Mouse (Mus musculus): Measurements from ENCODE around the gene Slc9a3r1. TPM values are rescaled to one million over a fixed set of nuclear protein-coding genes. Genes with fewer than 3 reads are reported as not detected.

Slc9a3r1 gene
- polyA plus RNA-seq, 1 experiment = 60.1 TPM

GRCm38 (mm10) chr11:115184973-115185372 lies 21.8 kb downstream of the Slc9a3r1 start:
- DNase-seq = no peak
- WGBS = 34% methylated on average over 4 of the region's 4 CpGs
- TF ChIP-seq POLR2A (IDR thresholded peaks at IDR 0.05; ENCODE audit: borderline replicate concordance, extremely low read depth, low read depth, low read length) (no peak), CTCF (IDR thresholded peaks at IDR 0.05; ENCODE audit: insufficient read depth, low read length) (no peak)
- Histone ChIP-seq H3K4me3 (replicated peaks; ENCODE audit: extremely low read depth, low read depth, low read length) (no peak overlapping the region), H3K4me1 (ENCODE audit: control insufficient read depth, insufficient read depth, low read length) (peaks cover 10% of the 10 kb centered on the region)

- WGBS = under 1% methylated on average over 39 of the region's 39 CpGs
- no peak for TF ChIP-seq CTCF (IDR thresholded peaks at IDR 0.05; ENCODE audit: insufficient read depth, low read length)
- peak; percentile 77 for TF ChIP-seq POLR2A (IDR thresholded peaks at IDR 0.05; ENCODE audit: borderline replicate concordance, extremely low read depth, low read depth, low read length)
- peaks cover 15% of the 10 kb centered on the region for H3K4me1 ChIP-seq (ENCODE audit: control insufficient read depth, insufficient read depth, low read length)
- H3K4me3 ChIP-seq (replicated peaks; ENCODE audit: extremely low read depth, low read depth, low read length) = peak within 1 kb of the TSS; percentile 99
- DNase-seq = peak; percentile 99
Observed at GRCm38 (mm10) chr11:115187224-115187639, 24.1 kb downstream of the Slc9a3r1 start, which contains the start of gene Tmem104. Tmem104 (plus strand) TSS chr11:115187487.

DNA sequence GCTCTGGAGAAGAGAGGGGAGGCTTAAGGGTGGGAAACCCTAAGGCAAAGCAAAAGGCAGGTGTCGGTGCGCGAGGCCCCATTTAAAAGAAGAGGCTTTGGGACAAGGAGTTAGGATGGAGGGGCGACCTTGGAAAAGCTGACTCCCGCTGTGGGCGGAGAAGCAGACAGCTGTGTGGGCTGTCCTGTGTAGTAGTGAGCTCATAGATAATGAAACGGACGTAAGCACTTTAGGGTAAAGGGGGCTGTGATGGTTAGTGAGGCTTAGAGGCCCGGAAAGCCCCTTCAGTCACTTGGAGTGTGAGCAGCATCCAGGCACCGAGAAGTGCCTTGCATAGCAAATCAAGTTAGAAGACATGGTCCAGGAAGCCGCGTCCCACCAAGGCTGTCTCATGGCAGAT lies 24.6 kb downstream of the Slc9a3r1 start, which contains the start of gene Nat9:
Nat9 (minus strand) TSS at position 167 of the 400 bp plus-strand sequence.
- DNase-seq = no peak
- 8% methylated on average over 12 of the region's 12 CpGs for WGBS
- Histone ChIP-seq H3K4me1 (ENCODE audit: control insufficient read depth, insufficient read depth, low read length) (peaks cover 18% of the 10 kb centered on the region), H3K4me3 (replicated peaks; ENCODE audit: extremely low read depth, low read depth, low read length) (peak within 1 kb of the TSS; percentile 99)
- TF ChIP-seq POLR2A (IDR thresholded peaks at IDR 0.05; ENCODE audit: borderline replicate concordance, extremely low read depth, low read depth, low read length) (no peak), CTCF (IDR thresholded peaks at IDR 0.05; ENCODE audit: insufficient read depth, low read length) (no peak)

- 81% methylated on average over 13 of the region's 13 CpGs for WGBS
- TF ChIP-seq CTCF (IDR thresholded peaks at IDR 0.05; ENCODE audit: insufficient read depth, low read length) (no peak), POLR2A (IDR thresholded peaks at IDR 0.05; ENCODE audit: borderline replicate concordance, extremely low read depth, low read depth, low read length) (no peak)
- Histone ChIP-seq H3K4me1 (ENCODE audit: control insufficient read depth, insufficient read depth, low read length) (peaks cover 19% of the 10 kb centered on the region), H3K4me3 (replicated peaks; ENCODE audit: extremely low read depth, low read depth, low read length) (no peak overlapping the region)
- DNase-seq = no peak
Observed at GRCm38 (mm10) chr11:115188539-115189231, 25.5 kb downstream of the Slc9a3r1 start.

- no peak for DNase-seq
- 86% methylated on average over 6 of the region's 6 CpGs for WGBS
- Histone ChIP-seq H3K4me3 (replicated peaks; ENCODE audit: extremely low read depth, low read depth, low read length) (no peak overlapping the region), H3K4me1 (ENCODE audit: control insufficient read depth, insufficient read depth, low read length) (peaks cover 19% of the 10 kb centered on the region)
- TF ChIP-seq POLR2A (IDR thresholded peaks at IDR 0.05; ENCODE audit: borderline replicate concordance, extremely low read depth, low read depth, low read length) = no peak
- TF ChIP-seq CTCF (IDR thresholded peaks at IDR 0.05; ENCODE audit: insufficient read depth, low read length) = no peak
Observed at GRCm38 (mm10) chr11:115189304-115189703, 26.2 kb downstream of the Slc9a3r1 start.

DNA sequence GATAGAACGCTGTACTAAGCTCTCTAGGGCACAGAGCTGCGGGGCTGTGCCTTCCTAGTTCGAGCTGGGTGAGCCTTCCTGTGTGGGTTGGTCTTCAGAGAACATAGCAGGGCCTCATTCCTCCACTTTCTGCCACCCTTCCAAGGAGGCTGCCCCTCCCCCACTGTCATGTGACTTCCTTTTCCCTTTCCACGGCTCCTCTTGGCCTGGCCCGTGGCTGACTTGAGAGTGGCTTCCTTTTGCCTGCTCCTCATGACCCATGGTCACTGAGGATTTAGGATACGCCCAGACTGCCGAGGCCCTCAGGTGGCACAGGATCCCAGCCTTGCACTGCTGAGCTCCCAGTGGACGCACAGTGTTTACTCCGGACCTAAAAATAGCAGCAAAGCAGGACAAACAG lies 29.0 kb downstream of the Slc9a3r1 start:
- Histone ChIP-seq H3K4me1 (ENCODE audit: control insufficient read depth, insufficient read depth, low read length) (peaks cover 15% of the 10 kb centered on the region), H3K4me3 (replicated peaks; ENCODE audit: extremely low read depth, low read depth, low read length) (peak overlapping the region; percentile 10)
- peak; percentile 58 for DNase-seq
- 12% methylated on average over 9 of the region's 9 CpGs for WGBS
- peak; percentile 43; the same call in 1 of the 2 replicates for TF ChIP-seq POLR2A (IDR thresholded peaks at IDR 0.05; ENCODE audit: borderline replicate concordance, extremely low read depth, low read depth, low read length)
- no peak for TF ChIP-seq CTCF (IDR thresholded peaks at IDR 0.05; ENCODE audit: insufficient read depth, low read length)

DNA sequence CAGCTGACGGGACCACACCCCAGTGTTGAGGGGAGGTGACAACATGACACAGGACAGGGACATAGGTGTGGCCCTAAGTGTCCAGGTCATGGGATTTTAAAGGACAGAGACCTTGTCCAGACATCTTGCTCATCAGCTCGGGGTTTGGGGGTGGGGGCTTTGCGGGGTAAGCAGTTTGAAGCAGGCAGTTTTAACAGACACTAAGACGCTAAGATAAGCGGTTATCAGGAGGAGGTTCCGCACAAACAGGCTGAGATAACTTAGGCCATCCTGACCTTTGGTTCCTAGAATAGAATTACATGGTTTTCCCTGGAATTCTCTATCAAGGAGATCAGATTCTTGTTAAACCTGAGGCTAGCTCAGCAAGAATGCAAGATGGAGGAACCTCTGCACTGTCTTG lies 31.6 kb downstream of the Slc9a3r1 start:
- WGBS = 85% methylated on average over 6 of the region's 6 CpGs
- TF ChIP-seq POLR2A (IDR thresholded peaks at IDR 0.05; ENCODE audit: borderline replicate concordance, extremely low read depth, low read depth, low read length) (no peak), CTCF (IDR thresholded peaks at IDR 0.05; ENCODE audit: insufficient read depth, low read length) (no peak)
- no peak for DNase-seq
- Histone ChIP-seq H3K4me3 (replicated peaks; ENCODE audit: extremely low read depth, low read depth, low read length) (no peak overlapping the region), H3K4me1 (ENCODE audit: control insufficient read depth, insufficient read depth, low read length) (peaks cover 9% of the 10 kb centered on the region)

GRCm38 (mm10) chr11:115195933-115196332 lies 32.8 kb downstream of the Slc9a3r1 start:
- Histone ChIP-seq H3K4me3 (replicated peaks; ENCODE audit: extremely low read depth, low read depth, low read length) (no peak overlapping the region), H3K4me1 (ENCODE audit: control insufficient read depth, insufficient read depth, low read length) (peaks cover 9% of the 10 kb centered on the region)
- DNase-seq = no peak
- no peak for TF ChIP-seq POLR2A (IDR thresholded peaks at IDR 0.05; ENCODE audit: borderline replicate concordance, extremely low read depth, low read depth, low read length)
- no peak for TF ChIP-seq CTCF (IDR thresholded peaks at IDR 0.05; ENCODE audit: insufficient read depth, low read length)
- 65% methylated on average over 5 of the region's 5 CpGs for WGBS

DNA sequence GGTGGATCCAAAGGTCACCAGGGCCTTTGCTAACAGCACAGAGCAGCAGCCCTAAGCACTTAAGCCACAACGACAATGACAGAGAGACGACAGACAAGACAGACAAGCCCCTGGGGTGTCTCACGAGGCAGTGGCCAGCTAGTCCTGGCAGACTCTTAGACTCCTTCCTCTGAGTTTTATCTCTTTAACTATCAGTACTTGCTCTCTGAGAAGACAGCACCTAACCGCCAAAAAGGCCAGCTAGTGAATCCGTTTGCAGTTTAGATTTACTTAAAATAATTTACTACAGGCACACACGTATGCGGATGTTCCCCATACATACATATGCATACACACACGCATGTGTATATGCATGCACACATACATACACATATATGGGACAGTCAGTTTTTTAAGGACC lies 34.4 kb downstream of the Slc9a3r1 start:
- Histone ChIP-seq H3K4me3 (replicated peaks; ENCODE audit: extremely low read depth, low read depth, low read length) (no peak overlapping the region), H3K4me1 (ENCODE audit: control insufficient read depth, insufficient read depth, low read length) (peaks cover 2% of the 10 kb centered on the region; the same call in 1 of the 2 replicates)
- WGBS = 80% methylated on average over 8 of the region's 8 CpGs
- TF ChIP-seq CTCF (IDR thresholded peaks at IDR 0.05; ENCODE audit: insufficient read depth, low read length) (no peak), POLR2A (IDR thresholded peaks at IDR 0.05; ENCODE audit: borderline replicate concordance, extremely low read depth, low read depth, low read length) (no peak)
- no peak for DNase-seq

- 65% methylated on average over 12 of the region's 12 CpGs for WGBS
- no peak overlapping the region for H3K4me3 ChIP-seq (replicated peaks; ENCODE audit: extremely low read depth, low read depth, low read length)
- no peaks in the 10 kb centered on the region for H3K4me1 ChIP-seq (ENCODE audit: control insufficient read depth, insufficient read depth, low read length)
- TF ChIP-seq CTCF (IDR thresholded peaks at IDR 0.05; ENCODE audit: insufficient read depth, low read length) (no peak), POLR2A (IDR thresholded peaks at IDR 0.05; ENCODE audit: borderline replicate concordance, extremely low read depth, low read depth, low read length) (no peak)
- no peak for DNase-seq
Observed at GRCm38 (mm10) chr11:115198932-115199384, 35.8 kb downstream of the Slc9a3r1 start.

All from lung, adult 2 months (tissue).